Mouse (Mus musculus) adrenal gland, adult (tissue): ENCODE data around the gene Tmem189.
A peak's percentile ranks its signal among the peaks of the same experiment; 100 is the strongest.
"Not testable (repeated sequence)": the region's sequence is repeated elsewhere in the genome, so short reads cannot be mapped to it uniquely, and the experiment has no call there.

Source experiments
- DNase-seq, 2 experiments: peaks; one replicate each; pipeline ENCODE4 v3.0.0; 2022 to 2023; ENCODE audit warnings: low spot score in 1 of 2; ENCODE audit not compliant: inconsistent age in 2 of 2

Gene Tmem189

GRCm38 (mm10) chr2:167656629-167657478 is 32.8 kb downstream of the Tmem189 start:
- DNase-seq = peak; percentile 56 to 64

- no peak for DNase-seq
Measured at GRCm38 (mm10) chr2:167654911-167655600, 34.6 kb downstream of the Tmem189 start.

GRCm38 (mm10) chr2:167652694-167653093 is 36.9 kb downstream of the Tmem189 start:
- no peak for DNase-seq

- DNase-seq = no peak
Measured at GRCm38 (mm10) chr2:167651622-167652021, 38.0 kb downstream of the Tmem189 start.

GRCm38 (mm10) chr2:167649290-167650032 is 40.2 kb downstream of the Tmem189 start:
- DNase-seq = peak; percentile 50 to 68

- DNase-seq = no peak
Measured at GRCm38 (mm10) chr2:167646411-167646810, 43.2 kb downstream of the Tmem189 start.

GRCm38 (mm10) chr2:167643356-167644052 is 46.1 kb downstream of the Tmem189 start:
- not testable (repeated sequence) for DNase-seq

GRCm38 (mm10) chr2:167642164-167642563 is 47.5 kb downstream of the Tmem189 start:
- DNase-seq = no peak

GRCm38 (mm10) chr2:167641337-167641736 is 48.3 kb downstream of the Tmem189 start:
- peak; percentile 54 to 84 for DNase-seq

GRCm38 (mm10) chr2:167640279-167640678 is 49.3 kb downstream of the Tmem189 start:
- no peak for DNase-seq

- DNase-seq = no peak
Measured at GRCm38 (mm10) chr2:167634865-167635512, 54.6 kb downstream of the Tmem189 start.

GRCm38 (mm10) chr2:167634338-167634770 is 55.3 kb downstream of the Tmem189 start:
- peak; percentile 96 to 98 for DNase-seq

- peak in 1 of 2 experiments; percentile 64 for DNase-seq
Measured at GRCm38 (mm10) chr2:167633537-167633872, 56.1 kb downstream of the Tmem189 start.

- DNase-seq = peak; percentile 36 to 69
Measured at GRCm38 (mm10) chr2:167632731-167633536, 56.7 kb downstream of the Tmem189 start.

GRCm38 (mm10) chr2:167631591-167632448 is 57.8 kb downstream of the Tmem189 start, which contains the start of gene Ube2v1:
Gene Ube2v1 (minus strand): TSS chr2:167632095.
- peak; percentile 99 to 100 for DNase-seq

- DNase-seq = peak; percentile 65 to 77
Measured at GRCm38 (mm10) chr2:167631181-167631590, 58.4 kb downstream of the Tmem189 start.

- DNase-seq = no peak
Measured at GRCm38 (mm10) chr2:167630421-167630820, 59.2 kb downstream of the Tmem189 start.

- DNase-seq = no peak
Measured at GRCm38 (mm10) chr2:167629665-167630209, 59.9 kb downstream of the Tmem189 start.
